Mouse (Mus musculus) left cerebral cortex, adult 2 months (tissue): ENCODE data around the gene Hjurp. TPM values are rescaled to one million over a fixed set of nuclear protein-coding genes. Genes with fewer than 3 reads are reported as not detected.
A peak's percentile ranks its signal among the peaks of the same experiment; 100 is the strongest.

ENCODE experiments used
- DNase-seq, 2 experiments: peaks; one replicate each; pipeline ENCODE4 v3.0.0; 2021 to 2022; ENCODE audit warnings: low spot score in 2 of 2, mixed read lengths in 1 of 2; ENCODE audit errors: extremely low spot score in 1 of 2
- H3K27ac ChIP-seq: fragments of 200-600 bp; 2 replicates; pipeline ENCODE4 v1.8.1; 2022
- H3K4me3 ChIP-seq: fragments of 200-600 bp; 2 replicates; pipeline ENCODE4 v1.8.1; 2022
- CTCF ChIP-seq: fragments of 200-600 bp; IDR thresholded peaks from 2 replicates; pipeline ENCODE4 v1.8.1; 2022; ENCODE audit warnings: antibody characterized with exemption, mild to moderate bottlenecking, moderate library complexity
- intact Hi-C: fragments of 180-260 bp; cut with DNase I; formaldehyde crosslinking; loops from one replicate; pipeline ENCODE4 v1.15.1; 2025
- total RNA-seq, 2 experiments: library from RNA; stranded (reverse); gene quantifications; 2 replicates each; pipeline ENCODE4 v1.2.3; 2021

Gene Hjurp
- total RNA-seq, 2 experiments from 2014 or later: 45.8 to 47.2 TPM

GRCm38 (mm10) chr1:88296171-88296920 lies 18.9 kb upstream of the Hjurp start:
- Histone ChIP-seq H3K4me3 (no peak overlapping the region), H3K27ac (no peak overlapping the region)
- TF ChIP-seq CTCF: no peak
- intact Hi-C loops: no loop called here
- DNase-seq: no peak

- DNase-seq: no peak
- intact Hi-C loops: no loop called here
- TF ChIP-seq CTCF: no peak
- H3K4me3 ChIP-seq: no peak overlapping the region
- H3K27ac ChIP-seq: no peak overlapping the region
Measured at GRCm38 (mm10) chr1:88294650-88295049, 17.2 kb upstream of the Hjurp start.

GRCm38 (mm10) chr1:88292057-88292456 lies 14.6 kb upstream of the Hjurp start:
- DNase-seq: no peak
- intact Hi-C loops: no loop called here
- Histone ChIP-seq H3K4me3 (no peak overlapping the region), H3K27ac (no peak overlapping the region)
- TF ChIP-seq CTCF: no peak

GRCm38 (mm10) chr1:88291409-88292005 lies 14.1 kb upstream of the Hjurp start:
- no peak for TF ChIP-seq CTCF
- no peak overlapping the region for H3K4me3 ChIP-seq
- no peak for DNase-seq
- no peak overlapping the region for H3K27ac ChIP-seq
- intact Hi-C loops: no loop called here

- no peak for DNase-seq
- intact Hi-C loops: no loop called here
- Histone ChIP-seq H3K27ac (no peak overlapping the region), H3K4me3 (no peak overlapping the region)
- TF ChIP-seq CTCF: no peak
Measured at GRCm38 (mm10) chr1:88290511-88290910, 13.1 kb upstream of the Hjurp start.

GRCm38 (mm10) chr1:88289917-88290316 lies 12.5 kb upstream of the Hjurp start:
- peak; percentile 66 for TF ChIP-seq CTCF
- DNase-seq: no peak
- no peak overlapping the region for H3K4me3 ChIP-seq
- intact Hi-C loops: no loop called here
- no peak overlapping the region for H3K27ac ChIP-seq

- DNase-seq: no peak
- H3K4me3 ChIP-seq: no peak overlapping the region
- intact Hi-C loops: no loop called here
- TF ChIP-seq CTCF: no peak
- no peak overlapping the region for H3K27ac ChIP-seq
Measured at GRCm38 (mm10) chr1:88289152-88289551, 11.7 kb upstream of the Hjurp start.

- no peak for DNase-seq
- intact Hi-C loops: no loop called here
- Histone ChIP-seq H3K4me3 (no peak overlapping the region), H3K27ac (no peak overlapping the region)
- TF ChIP-seq CTCF: no peak
Measured at GRCm38 (mm10) chr1:88288789-88289127, 11.3 kb upstream of the Hjurp start.

GRCm38 (mm10) chr1:88288056-88288788 lies 10.8 kb upstream of the Hjurp start:
- intact Hi-C loops: no loop called here
- no peak for TF ChIP-seq CTCF
- no peak overlapping the region for H3K4me3 ChIP-seq
- H3K27ac ChIP-seq: no peak overlapping the region
- DNase-seq: no peak

- peak; percentile 94 for TF ChIP-seq CTCF
- Histone ChIP-seq H3K4me3 (no peak overlapping the region), H3K27ac (no peak overlapping the region)
- intact Hi-C loops: no loop called here
- no peak for DNase-seq
Measured at GRCm38 (mm10) chr1:88287697-88287980, 10.2 kb upstream of the Hjurp start.

- intact Hi-C loops: no loop called here
- no peak for TF ChIP-seq CTCF
- H3K4me3 ChIP-seq: no peak overlapping the region
- DNase-seq: no peak
- H3K27ac ChIP-seq: no peak overlapping the region
Measured at GRCm38 (mm10) chr1:88286887-88287696, 9.7 kb upstream of the Hjurp start.
